Mouse (Mus musculus): ENCODE results near the gene Tnrc6a.
"Not testable (repeated sequence)": the region's sequence is repeated elsewhere in the genome, so short reads cannot be mapped to it uniquely, and the experiment has no call there.

Tnrc6a gene

GRCm38 (mm10) chr7:123123665-123124298 lies at the start of gene Tnrc6a:
TSS of gene Tnrc6a (plus strand) at chr7:123123885.
- in situ Hi-C loops (cut with MboI; ENCODE audit: low sequenced_read_pairs): no loop called here

- in situ Hi-C loops (cut with MboI; ENCODE audit: low sequenced_read_pairs): no loop called here
Measured at GRCm38 (mm10) chr7:123082236-123082635, 41.4 kb upstream of the Tnrc6a start.

- in situ Hi-C loops (cut with MboI; ENCODE audit: low sequenced_read_pairs): no loop called here
Measured at GRCm38 (mm10) chr7:123083441-123084123, 40.1 kb upstream of the Tnrc6a start.

- in situ Hi-C loops (cut with MboI; ENCODE audit: low sequenced_read_pairs): no loop called here
Measured at GRCm38 (mm10) chr7:123084180-123084691, 39.4 kb upstream of the Tnrc6a start.

- in situ Hi-C loops (cut with MboI; ENCODE audit: low sequenced_read_pairs): no loop called here
Measured at GRCm38 (mm10) chr7:123084708-123085107, 39.0 kb upstream of the Tnrc6a start.

GRCm38 (mm10) chr7:123088920-123089319 lies 34.8 kb upstream of the Tnrc6a start:
- in situ Hi-C loops (cut with MboI; ENCODE audit: low sequenced_read_pairs): no loop called here

GRCm38 (mm10) chr7:123096344-123097120 lies 27.2 kb upstream of the Tnrc6a start:
- in situ Hi-C loops (cut with MboI; ENCODE audit: low sequenced_read_pairs): no loop called here

- in situ Hi-C loops (cut with MboI; ENCODE audit: low sequenced_read_pairs): no loop called here
Measured at GRCm38 (mm10) chr7:123097891-123098750, 25.6 kb upstream of the Tnrc6a start.

GRCm38 (mm10) chr7:123101295-123101694 lies 22.4 kb upstream of the Tnrc6a start:
- in situ Hi-C loops (cut with MboI; ENCODE audit: low sequenced_read_pairs): no loop called here

- in situ Hi-C loops (cut with MboI; ENCODE audit: low sequenced_read_pairs): not testable (repeated sequence)
Measured at GRCm38 (mm10) chr7:123105381-123105780, 18.3 kb upstream of the Tnrc6a start.

GRCm38 (mm10) chr7:123105906-123106305 lies 17.8 kb upstream of the Tnrc6a start:
- in situ Hi-C loops (cut with MboI; ENCODE audit: low sequenced_read_pairs): no loop called here

GRCm38 (mm10) chr7:123106326-123106725 lies 17.4 kb upstream of the Tnrc6a start:
- in situ Hi-C loops (cut with MboI; ENCODE audit: low sequenced_read_pairs): no loop called here

- in situ Hi-C loops (cut with MboI; ENCODE audit: low sequenced_read_pairs): no loop called here
Measured at GRCm38 (mm10) chr7:123108058-123109055, 15.3 kb upstream of the Tnrc6a start.

- in situ Hi-C loops (cut with MboI; ENCODE audit: low sequenced_read_pairs): no loop called here
Measured at GRCm38 (mm10) chr7:123109361-123110000, 14.2 kb upstream of the Tnrc6a start.

- in situ Hi-C loops (cut with MboI; ENCODE audit: low sequenced_read_pairs): no loop called here
Measured at GRCm38 (mm10) chr7:123110135-123110534, 13.6 kb upstream of the Tnrc6a start.

- in situ Hi-C loops (cut with MboI; ENCODE audit: low sequenced_read_pairs): no loop called here
Measured at GRCm38 (mm10) chr7:123113590-123113989, 10.1 kb upstream of the Tnrc6a start.

- in situ Hi-C loops (cut with MboI; ENCODE audit: low sequenced_read_pairs): no loop called here
Measured at GRCm38 (mm10) chr7:123116799-123117198, 6.9 kb upstream of the Tnrc6a start.

- in situ Hi-C loops (cut with MboI; ENCODE audit: low sequenced_read_pairs): no loop called here
Measured at GRCm38 (mm10) chr7:123117209-123117608, 6.5 kb upstream of the Tnrc6a start.

- in situ Hi-C loops (cut with MboI; ENCODE audit: low sequenced_read_pairs): no loop called here
Measured at GRCm38 (mm10) chr7:123120516-123120915, 3.2 kb upstream of the Tnrc6a start.

Data from CH12F3 (cell line).